Mouse (Mus musculus): ENCODE data around the gene Hhat.

DNA sequence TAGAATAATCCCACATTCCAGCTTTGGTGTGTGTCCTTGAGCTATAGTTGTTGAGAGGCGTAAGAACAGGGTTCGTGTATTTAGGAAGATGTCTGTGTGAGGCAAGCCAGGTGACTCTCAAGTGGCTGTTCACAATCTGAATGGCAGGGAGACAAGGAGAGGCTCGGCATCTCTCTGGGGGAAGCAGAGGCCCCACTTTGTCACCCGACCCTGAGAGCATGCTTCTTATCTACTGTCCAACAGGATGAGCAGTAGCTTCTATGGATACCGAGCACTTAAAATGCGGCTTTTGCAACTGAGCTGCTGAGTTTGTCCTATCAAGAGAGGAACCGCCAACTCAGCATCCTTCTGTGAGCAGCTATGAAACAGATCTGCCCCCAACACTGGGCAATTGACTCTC is 120.4 kb downstream of the Hhat start:
- no peak for TF ChIP-seq CTCF (IDR thresholded peaks at IDR 0.05; ENCODE audit: low read depth)
- no peak for TF ChIP-seq EP300 (optimal IDR thresholded peaks at IDR 0.05)

Measured in stomach, postnatal 0 days (tissue).